Mouse (Mus musculus): Measurements from ENCODE around the gene Rsrp1.

DNA sequence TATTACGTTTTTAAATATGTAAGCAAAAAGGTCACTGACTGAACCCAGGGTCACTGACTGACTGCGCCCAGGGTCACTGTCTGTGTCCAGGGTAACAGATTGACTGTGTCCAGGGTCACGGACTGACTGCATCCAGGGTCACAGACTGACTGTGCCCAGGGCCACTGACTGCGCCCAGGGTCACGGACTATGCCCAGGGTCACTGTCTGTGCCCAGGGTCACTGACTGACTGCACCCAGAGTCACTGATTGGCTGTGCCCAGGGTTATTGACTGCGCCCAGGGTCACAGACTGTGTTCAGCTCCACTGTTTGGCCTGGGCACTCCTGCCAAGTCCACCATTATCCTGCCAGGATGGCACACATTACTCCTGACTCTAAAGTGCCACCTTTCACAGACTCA is 26.1 kb upstream of the Rsrp1 start:
- TF ChIP-seq CTCF (IDR thresholded peaks at IDR 0.05; ENCODE audit: control insufficient read depth, insufficient read depth, low read length) (no peak), POLR2A (IDR thresholded peaks at IDR 0.05; ENCODE audit: borderline replicate concordance, control insufficient read depth, low read depth, low read length) (no peak)
